Mouse (Mus musculus): ENCODE data around the gene Pnlip.
A peak's percentile ranks its signal among the peaks of the same experiment; 100 is the strongest.

Gene Pnlip

DNA sequence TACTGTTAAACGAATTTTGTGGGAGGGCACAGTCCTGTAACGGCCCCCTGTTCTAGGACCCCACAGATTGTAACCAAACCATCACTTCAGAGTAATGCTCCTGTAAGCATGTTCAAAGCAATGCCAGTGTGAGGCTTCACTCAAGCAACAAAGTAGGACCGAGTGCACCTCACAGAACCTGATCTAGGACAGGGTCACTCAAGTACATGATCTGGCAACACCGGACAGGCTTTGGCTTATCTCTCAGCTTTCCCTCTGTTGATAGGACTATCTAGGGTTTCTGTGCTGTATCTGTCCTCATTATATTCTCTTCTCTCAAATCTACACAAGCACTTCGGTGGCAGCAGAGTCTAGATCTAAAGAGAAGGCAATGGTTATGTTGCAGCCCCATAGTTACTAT is 74.3 kb downstream of the Pnlip start:
- no peak for DNase-seq (ENCODE audit: low read depth, low spot score)

DNA sequence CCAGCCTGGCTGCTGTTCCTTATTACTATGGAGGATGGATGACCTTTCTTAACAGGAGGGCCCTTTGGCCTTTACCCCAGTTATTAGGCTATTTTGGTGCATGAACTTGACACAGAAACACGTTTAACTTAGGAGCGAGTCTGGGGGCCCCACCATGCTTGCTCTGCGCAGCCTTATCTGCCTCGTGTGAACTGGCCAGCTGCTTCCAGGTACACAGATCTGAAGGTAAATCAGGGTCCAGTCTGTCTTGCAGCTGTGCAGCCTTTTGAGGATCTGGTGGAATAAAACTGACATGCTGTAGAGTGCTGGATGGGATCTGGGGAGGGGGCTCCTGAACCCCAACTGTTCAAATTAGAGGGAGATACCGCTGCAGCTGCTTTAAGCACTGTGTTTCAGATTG is 75.5 kb downstream of the Pnlip start:
- no peak for DNase-seq (ENCODE audit: low read depth, low spot score)

DNA sequence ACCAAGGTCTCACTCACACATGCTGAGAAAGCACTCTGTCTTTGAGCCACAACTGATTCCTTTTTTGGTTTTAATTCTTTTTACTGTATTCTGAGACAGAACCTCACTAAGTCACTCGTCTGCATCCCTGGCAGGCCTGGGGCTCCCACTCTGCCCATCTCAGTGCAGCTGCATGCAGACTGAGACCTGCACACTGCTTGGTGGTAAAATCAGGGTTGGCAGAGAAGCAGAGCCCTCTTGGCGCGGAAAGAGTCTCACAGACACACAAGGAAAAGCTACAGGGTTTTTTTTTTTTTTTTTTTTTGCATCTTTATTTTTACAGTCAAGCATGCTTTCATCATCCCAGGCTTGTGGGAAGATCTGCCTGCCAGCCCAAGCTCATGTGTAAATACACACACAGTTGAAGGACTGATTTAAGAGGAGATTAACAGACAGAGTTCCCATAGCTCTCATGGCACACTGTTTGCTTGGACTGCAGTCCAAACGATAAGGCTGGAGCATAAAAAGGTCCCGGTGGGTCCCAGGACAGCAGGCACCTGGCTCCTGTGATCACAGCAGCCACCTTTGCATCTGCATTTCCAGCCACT is 76.2 kb downstream of the Pnlip start, which contains the start of gene Pnliprp1:
Gene Pnliprp1 (plus strand): TSS at position 443 of the 587 bp plus-strand sequence.
- DNase-seq (ENCODE audit: low read depth, low spot score): peak; percentile 18

All from brain, adult 2 months (tissue).